Mouse (Mus musculus) CH12.LX (cell line): ENCODE measurements at regions not wholly inside any gene's neighbourhood (a gene's known extent, or its start where the extent isn't known, plus 50 kb on each side); places are given as distances from the start of the nearest gene placed in this dataset.

Experiments used
- CHD1 ChIP-seq: IDR thresholded peaks from 2 replicates; pipeline ENCODE4 v1.6.1; 2012; ENCODE audit warnings: low read depth, low read length, improper control_type of control experiment, inconsistent platforms
- CTCF ChIP-seq, 2 experiments: IDR thresholded peaks in 1 of 2; conservative IDR thresholded peaks in 1 of 2; 2 replicates each; pipeline ENCODE4 v1.5.1; 2011 to 2012; ENCODE audit warnings: low read depth in 2 of 2, low read length in 2 of 2, improper control_type of control experiment in 1 of 2, inconsistent platforms in 1 of 2, mild to moderate bottlenecking in 1 of 2, moderate library complexity in 1 of 2
- EP300 ChIP-seq: IDR thresholded peaks from 2 replicates; pipeline ENCODE4 v1.6.1; 2011; ENCODE audit warnings: low read length, improper control_type of control experiment
- ETS1 ChIP-seq: conservative IDR thresholded peaks from 2 replicates; pipeline ENCODE4 v1.6.1; 2012; ENCODE audit warnings: low read depth, mild to moderate bottlenecking, inconsistent platforms, low read length, improper control_type of control experiment, moderate library complexity
- MXI1 ChIP-seq: IDR thresholded peaks from 2 replicates; pipeline ENCODE4 v1.6.1; 2011; ENCODE audit warnings: mild to moderate bottlenecking, low read depth, low read length, improper control_type of control experiment
- POLR2A ChIP-seq: IDR thresholded peaks from 2 replicates; pipeline ENCODE4 v1.6.1; 2011; ENCODE audit warnings: low read depth, mild to moderate bottlenecking, improper control_type of control experiment, low read length
- POLR2AphosphoS2 ChIP-seq: IDR thresholded peaks from 2 replicates; pipeline ENCODE4 v1.6.1; 2011; ENCODE audit warnings: low read depth, low read length, improper control_type of control experiment
- USF1 ChIP-seq: IDR thresholded peaks from 2 replicates; pipeline ENCODE4 v1.6.1; 2014; ENCODE audit warnings: low read depth, mild to moderate bottlenecking, inconsistent platforms, low read length, improper control_type of control experiment

- TF ChIP-seq ETS1 (no peak), POLR2A (no peak), POLR2AphosphoS2 (no peak), MXI1 (no peak), CTCF (conservative IDR thresholded peaks at IDR 0.05 in 1 of 2, IDR thresholded peaks at IDR 0.05 in 1 of 2; ENCODE audit: low read depth in 2 of 2, low read length in 2 of 2) (no peak), CHD1 (no peak), EP300 (no peak), USF1 (no peak)
Measured at GRCm38 (mm10) chr11:22693376-22693775, 167.4 kb downstream of the B3gnt2 start.
